Mouse (Mus musculus): ENCODE results near the gene Lad1. TPM values are rescaled to one million over a fixed set of nuclear protein-coding genes. Genes with fewer than 3 reads are reported as not detected.

The Lad1 gene
- polyA plus RNA-seq, 1 experiment, result 0.48 TPM

DNA sequence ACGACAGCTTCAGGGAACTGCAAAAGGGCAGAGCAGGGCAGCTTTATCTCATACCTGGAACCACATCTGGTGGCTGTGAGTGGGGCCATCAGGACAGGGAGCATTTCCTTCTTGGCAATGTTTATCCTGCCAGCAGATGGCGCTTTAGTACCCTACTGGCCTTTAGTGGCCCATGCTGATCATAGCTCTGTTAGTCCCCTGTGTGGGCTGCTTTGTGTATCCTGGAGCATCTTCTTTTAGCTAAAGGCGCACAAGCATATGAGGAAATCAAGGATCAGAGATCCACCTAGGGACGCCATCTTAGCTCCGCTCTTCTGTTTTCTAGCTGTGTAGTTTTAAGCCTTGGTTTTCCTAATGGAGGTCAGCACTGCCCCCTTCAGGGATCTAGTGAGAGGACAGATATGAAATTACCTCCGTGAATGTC is 28.8 kb downstream of the Lad1 start:
- Histone ChIP-seq H3K27me3 (ENCODE audit: control insufficient read depth, insufficient read depth, insufficient read length) (no peaks in the 10 kb centered on the region), H3K79me2 (ENCODE audit: control insufficient read depth, insufficient read depth) (peaks cover 94% of the 10 kb centered on the region), H3K36me3 (ENCODE audit: control insufficient read depth, insufficient read depth) (peaks cover 41% of the 10 kb centered on the region), H3K4me3 (ENCODE audit: insufficient read depth, poor library complexity, severe bottlenecking) (peak overlapping the region; percentile 28), H3ac (ENCODE audit: control insufficient read depth, insufficient read length, low read depth) (no peak overlapping the region), H3K79me3 (ENCODE audit: low read depth) (peaks cover 50% of the 10 kb centered on the region)
- TF ChIP-seq CTCF (IDR thresholded peaks at IDR 0.05; ENCODE audit: control insufficient read depth, insufficient read depth, insufficient read length), result peak; percentile 66
- no peak for TF ChIP-seq CEBPB (IDR thresholded peaks at IDR 0.05; ENCODE audit: low read depth)

- peak overlapping the region; percentile 28 for H3K4me3 ChIP-seq (ENCODE audit: insufficient read depth, poor library complexity, severe bottlenecking)
- peaks cover 92% of the 10 kb centered on the region for H3K79me2 ChIP-seq (ENCODE audit: control insufficient read depth, insufficient read depth)
- peak overlapping the region; percentile 42 for H3ac ChIP-seq (ENCODE audit: control insufficient read depth, insufficient read length, low read depth)
- TF ChIP-seq FOSL1 (IDR thresholded peaks at IDR 0.05; ENCODE audit: insufficient read depth, low read length, poor library complexity, severe bottlenecking) (no peak), CEBPB (IDR thresholded peaks at IDR 0.05; ENCODE audit: low read depth) (no peak), MAX (IDR thresholded peaks at IDR 0.05) (no peak), USF1 (IDR thresholded peaks at IDR 0.05; ENCODE audit: low read depth) (no peak), MYOG (IDR thresholded peaks at IDR 0.05; ENCODE audit: control insufficient read depth, extremely low read depth, insufficient read length) (no peak), MYOD1 (IDR thresholded peaks at IDR 0.05; ENCODE audit: control insufficient read depth, insufficient read length, low read depth) (no peak), CTCF (IDR thresholded peaks at IDR 0.05; ENCODE audit: control insufficient read depth, insufficient read depth, insufficient read length) (no peak)
- H3K27me3 ChIP-seq (ENCODE audit: control insufficient read depth, insufficient read depth, insufficient read length), result no peaks in the 10 kb centered on the region
- peaks cover 45% of the 10 kb centered on the region for H3K36me3 ChIP-seq (ENCODE audit: control insufficient read depth, insufficient read depth)
- H3K79me3 ChIP-seq (ENCODE audit: low read depth), result peaks cover 50% of the 10 kb centered on the region
These were observed 29.4 kb downstream of the Lad1 start for GRCm38 (mm10) chr1:135847611-135848351.

- TF ChIP-seq MYOG (IDR thresholded peaks at IDR 0.05; ENCODE audit: control insufficient read depth, extremely low read depth, insufficient read length) (no peak), CTCF (IDR thresholded peaks at IDR 0.05; ENCODE audit: control insufficient read depth, insufficient read depth, insufficient read length) (peak; percentile 53), MYOD1 (IDR thresholded peaks at IDR 0.05; ENCODE audit: control insufficient read depth, insufficient read length, low read depth) (no peak), USF1 (IDR thresholded peaks at IDR 0.05; ENCODE audit: low read depth) (no peak), CEBPB (IDR thresholded peaks at IDR 0.05; ENCODE audit: low read depth) (no peak), FOSL1 (IDR thresholded peaks at IDR 0.05; ENCODE audit: insufficient read depth, low read length, poor library complexity, severe bottlenecking) (no peak), MAX (IDR thresholded peaks at IDR 0.05) (no peak)
- H3K36me3 ChIP-seq (ENCODE audit: control insufficient read depth, insufficient read depth), result peaks cover 54% of the 10 kb centered on the region
These were observed 32.5 kb downstream of the Lad1 start for GRCm38 (mm10) chr1:135850722-135851512.

GRCm38 (mm10) chr1:135852044-135852756 is 33.8 kb downstream of the Lad1 start:
- no peak for TF ChIP-seq MYOG (IDR thresholded peaks at IDR 0.05; ENCODE audit: control insufficient read depth, extremely low read depth, insufficient read length)
- TF ChIP-seq MAX (IDR thresholded peaks at IDR 0.05), result peak; percentile 91
- peak; percentile 61 for TF ChIP-seq MYOD1 (IDR thresholded peaks at IDR 0.05; ENCODE audit: control insufficient read depth, insufficient read length, low read depth)
- TF ChIP-seq CEBPB (IDR thresholded peaks at IDR 0.05; ENCODE audit: low read depth), result no peak
- TF ChIP-seq FOSL1 (IDR thresholded peaks at IDR 0.05; ENCODE audit: insufficient read depth, low read length, poor library complexity, severe bottlenecking), result no peak
- no peak for TF ChIP-seq USF1 (IDR thresholded peaks at IDR 0.05; ENCODE audit: low read depth)
- TF ChIP-seq CTCF (IDR thresholded peaks at IDR 0.05; ENCODE audit: control insufficient read depth, insufficient read depth, insufficient read length), result no peak
- Histone ChIP-seq H3K27me3 (ENCODE audit: control insufficient read depth, insufficient read depth, insufficient read length) (no peaks in the 10 kb centered on the region), H3K36me3 (ENCODE audit: control insufficient read depth, insufficient read depth) (peaks cover 54% of the 10 kb centered on the region), H3ac (ENCODE audit: control insufficient read depth, insufficient read length, low read depth) (peak overlapping the region; percentile 48), H3K79me2 (ENCODE audit: control insufficient read depth, insufficient read depth) (peaks cover 55% of the 10 kb centered on the region), H3K79me3 (ENCODE audit: low read depth) (peaks cover 22% of the 10 kb centered on the region), H3K4me3 (ENCODE audit: insufficient read depth, poor library complexity, severe bottlenecking) (no peak overlapping the region)

More at GRCm38 (mm10) chr1:135850722-135851512, 32.5 kb downstream of the Lad1 start:
- Histone ChIP-seq H3K4me3 (ENCODE audit: insufficient read depth, poor library complexity, severe bottlenecking) (no peak overlapping the region), H3K79me3 (ENCODE audit: low read depth) (peaks cover 33% of the 10 kb centered on the region), H3K27me3 (ENCODE audit: control insufficient read depth, insufficient read depth, insufficient read length) (no peaks in the 10 kb centered on the region), H3ac (ENCODE audit: control insufficient read depth, insufficient read length, low read depth) (peak overlapping the region; percentile 51), H3K79me2 (ENCODE audit: control insufficient read depth, insufficient read depth) (peaks cover 68% of the 10 kb centered on the region)

GRCm38 (mm10) chr1:135853200-135853599 is 34.8 kb downstream of the Lad1 start:
- H3K4me3 ChIP-seq (ENCODE audit: insufficient read depth, poor library complexity, severe bottlenecking), result no peak overlapping the region
- peaks cover 13% of the 10 kb centered on the region for H3K79me3 ChIP-seq (ENCODE audit: low read depth)

More at GRCm38 (mm10) chr1:135853200-135853599, 34.8 kb downstream of the Lad1 start:
- H3K79me2 ChIP-seq (ENCODE audit: control insufficient read depth, insufficient read depth), result peaks cover 45% of the 10 kb centered on the region
- peaks cover 46% of the 10 kb centered on the region for H3K36me3 ChIP-seq (ENCODE audit: control insufficient read depth, insufficient read depth)
- no peak for TF ChIP-seq MYOD1 (IDR thresholded peaks at IDR 0.05; ENCODE audit: control insufficient read depth, insufficient read length, low read depth)
- TF ChIP-seq CTCF (IDR thresholded peaks at IDR 0.05; ENCODE audit: control insufficient read depth, insufficient read depth, insufficient read length), result no peak
- no peak for TF ChIP-seq MAX (IDR thresholded peaks at IDR 0.05)
- no peak for TF ChIP-seq USF1 (IDR thresholded peaks at IDR 0.05; ENCODE audit: low read depth)
- no peak overlapping the region for H3ac ChIP-seq (ENCODE audit: control insufficient read depth, insufficient read length, low read depth)
- no peaks in the 10 kb centered on the region for H3K27me3 ChIP-seq (ENCODE audit: control insufficient read depth, insufficient read depth, insufficient read length)
